Mouse (Mus musculus): ENCODE data around the gene Tmem135. TPM values are rescaled to one million over a fixed set of nuclear protein-coding genes. Genes with fewer than 3 reads are reported as not detected.

The Tmem135 gene
- polyA plus RNA-seq, 1 experiment from 2014 or later = 37.3 TPM

GRCm38 (mm10) chr7:89157356-89157755 lies 246.7 kb downstream of the Tmem135 start:
- Histone ChIP-seq H3K9ac (no peak overlapping the region), H3K4me3 (replicated peaks) (no peak overlapping the region), H3K27ac (no peak overlapping the region), H3K27me3 (replicated peaks) (no peaks in the 10 kb centered on the region), H3K9me3 (no peaks in the 10 kb centered on the region), H3K4me2 (no peak overlapping the region), H3K4me1 (no peaks in the 10 kb centered on the region; the same call in 1 of the 2 replicates), H3K36me3 (no peaks in the 10 kb centered on the region)
- ATAC-seq (ENCODE audit: insufficient read depth, low FRiP score, low read depth) = no peak
- WGBS = 74% methylated on average over 8 of the region's 8 CpGs

- Histone ChIP-seq H3K4me2 (no peak overlapping the region), H3K4me1 (no peaks in the 10 kb centered on the region; the same call in 1 of the 2 replicates), H3K4me3 (replicated peaks) (no peak overlapping the region), H3K9me3 (no peaks in the 10 kb centered on the region), H3K9ac (no peak overlapping the region), H3K27ac (no peak overlapping the region), H3K27me3 (replicated peaks) (no peaks in the 10 kb centered on the region), H3K36me3 (no peaks in the 10 kb centered on the region)
- ATAC-seq (ENCODE audit: insufficient read depth, low FRiP score, low read depth) = no peak
- WGBS = 58% methylated on average over 4 of the region's 4 CpGs
Measured at GRCm38 (mm10) chr7:89156629-89157028, 247.4 kb downstream of the Tmem135 start.

- 0 out of 2 replicates have a peak, but pooled peaks cover 3% of the 10 kb centered on the region for H3K36me3 ChIP-seq
- no peak overlapping the region for H3K4me2 ChIP-seq
- ATAC-seq (ENCODE audit: insufficient read depth, low FRiP score, low read depth) = no peak
- H3K27ac ChIP-seq = no peak overlapping the region
- no peak overlapping the region for H3K9ac ChIP-seq
- H3K4me1 ChIP-seq = no peaks in the 10 kb centered on the region; the same call in 1 of the 2 replicates
- H3K4me3 ChIP-seq (replicated peaks) = no peak overlapping the region
- H3K9me3 ChIP-seq = no peaks in the 10 kb centered on the region
- no peaks in the 10 kb centered on the region for H3K27me3 ChIP-seq (replicated peaks)
- 66% methylated on average over 7 of the region's 7 CpGs for WGBS
Measured at GRCm38 (mm10) chr7:89155741-89156140, 248.3 kb downstream of the Tmem135 start.

GRCm38 (mm10) chr7:89155223-89155622 lies 248.8 kb downstream of the Tmem135 start:
- Histone ChIP-seq H3K27ac (no peak overlapping the region), H3K36me3 (0 out of 2 replicates have a peak, but pooled peaks cover 3% of the 10 kb centered on the region), H3K4me2 (no peak overlapping the region), H3K9me3 (no peaks in the 10 kb centered on the region), H3K9ac (no peak overlapping the region), H3K4me1 (no peaks in the 10 kb centered on the region; the same call in 1 of the 2 replicates), H3K4me3 (replicated peaks) (no peak overlapping the region), H3K27me3 (replicated peaks) (no peaks in the 10 kb centered on the region)
- 70% methylated on average over 6 of the region's 6 CpGs for WGBS
- no peak for ATAC-seq (ENCODE audit: insufficient read depth, low FRiP score, low read depth)

GRCm38 (mm10) chr7:89151345-89151744 lies 252.7 kb downstream of the Tmem135 start:
- ATAC-seq (ENCODE audit: insufficient read depth, low FRiP score, low read depth) = no peak
- Histone ChIP-seq H3K4me3 (replicated peaks) (no peak overlapping the region), H3K9me3 (no peaks in the 10 kb centered on the region), H3K9ac (no peak overlapping the region), H3K36me3 (0 out of 2 replicates have a peak, but pooled peaks cover 3% of the 10 kb centered on the region), H3K27ac (no peak overlapping the region), H3K4me2 (no peak overlapping the region), H3K4me1 (no peaks in the 10 kb centered on the region; the same call in 1 of the 2 replicates), H3K27me3 (replicated peaks) (no peaks in the 10 kb centered on the region)
- WGBS = 79% methylated on average over 6 of the region's 6 CpGs

GRCm38 (mm10) chr7:89140640-89141300 lies 263.3 kb downstream of the Tmem135 start:
- H3K9me3 ChIP-seq = no peaks in the 10 kb centered on the region
- WGBS = 89% methylated on average over 5 of the region's 5 CpGs
- no peak overlapping the region for H3K27ac ChIP-seq
- ATAC-seq (ENCODE audit: insufficient read depth, low FRiP score, low read depth) = no peak
- 0 out of 2 replicates have a peak, but pooled peaks cover 4% of the 10 kb centered on the region for H3K36me3 ChIP-seq
- H3K4me2 ChIP-seq = no peak overlapping the region
- no peak overlapping the region for H3K4me3 ChIP-seq (replicated peaks)
- no peaks in the 10 kb centered on the region for H3K27me3 ChIP-seq (replicated peaks)
- H3K9ac ChIP-seq = no peak overlapping the region
- no peaks in the 10 kb centered on the region for H3K4me1 ChIP-seq

- H3K27me3 ChIP-seq (replicated peaks) = no peaks in the 10 kb centered on the region
- H3K27ac ChIP-seq = no peak overlapping the region
- H3K36me3 ChIP-seq = no peaks in the 10 kb centered on the region
- H3K4me1 ChIP-seq = no peaks in the 10 kb centered on the region
- no peak for ATAC-seq (ENCODE audit: insufficient read depth, low FRiP score, low read depth)
- H3K4me2 ChIP-seq = no peak overlapping the region
- no peaks in the 10 kb centered on the region for H3K9me3 ChIP-seq
- H3K4me3 ChIP-seq (replicated peaks) = no peak overlapping the region
- 77% methylated on average over 5 of the region's 5 CpGs for WGBS
- no peak overlapping the region for H3K9ac ChIP-seq
Measured at GRCm38 (mm10) chr7:89134884-89135511, 269.0 kb downstream of the Tmem135 start.

- ATAC-seq (ENCODE audit: insufficient read depth, low FRiP score, low read depth) = peak; percentile 14; the same call in 1 of the 2 replicates
- no peak overlapping the region for H3K4me2 ChIP-seq
- no peaks in the 10 kb centered on the region for H3K36me3 ChIP-seq
- no peaks in the 10 kb centered on the region for H3K4me1 ChIP-seq
- WGBS = 59% methylated on average over 7 of the region's 7 CpGs
- H3K27ac ChIP-seq = no peak overlapping the region
- H3K27me3 ChIP-seq (replicated peaks) = no peaks in the 10 kb centered on the region
- no peak overlapping the region for H3K4me3 ChIP-seq (replicated peaks)
- no peaks in the 10 kb centered on the region for H3K9me3 ChIP-seq
- no peak overlapping the region for H3K9ac ChIP-seq
Measured at GRCm38 (mm10) chr7:89126063-89126882, 277.7 kb downstream of the Tmem135 start.

- ATAC-seq (ENCODE audit: insufficient read depth, low FRiP score, low read depth) = no peak
- H3K27ac ChIP-seq = peak overlapping the region; percentile 44; the same call in 1 of the 2 replicates
Measured at GRCm38 (mm10) chr7:89116261-89116664, 287.8 kb downstream of the Tmem135 start.

GRCm38 (mm10) chr7:89115633-89116032 lies 288.4 kb downstream of the Tmem135 start:
- Histone ChIP-seq H3K36me3 (no peaks in the 10 kb centered on the region), H3K9me3 (no peaks in the 10 kb centered on the region), H3K4me2 (no peak overlapping the region), H3K4me3 (replicated peaks) (no peak overlapping the region), H3K27ac (peak overlapping the region; percentile 44), H3K9ac (no peak overlapping the region), H3K27me3 (replicated peaks) (no peaks in the 10 kb centered on the region), H3K4me1 (no peaks in the 10 kb centered on the region)
- ATAC-seq (ENCODE audit: insufficient read depth, low FRiP score, low read depth) = no peak
- WGBS = 73% methylated on average over 3 of the region's 3 CpGs

More at GRCm38 (mm10) chr7:89116261-89116664, 287.8 kb downstream of the Tmem135 start:
- H3K4me1 ChIP-seq = no peaks in the 10 kb centered on the region
- no peaks in the 10 kb centered on the region for H3K36me3 ChIP-seq
- no peak overlapping the region for H3K9ac ChIP-seq
- WGBS = 40% methylated on average over 1 of the region's 1 CpGs
- no peak overlapping the region for H3K4me2 ChIP-seq
- H3K4me3 ChIP-seq (replicated peaks) = no peak overlapping the region
- no peaks in the 10 kb centered on the region for H3K27me3 ChIP-seq (replicated peaks)
- no peaks in the 10 kb centered on the region for H3K9me3 ChIP-seq

- H3K27ac ChIP-seq = no peak overlapping the region
- H3K27me3 ChIP-seq (replicated peaks) = no peaks in the 10 kb centered on the region
- WGBS = 67% methylated on average over 2 of the region's 2 CpGs
- H3K4me2 ChIP-seq = no peak overlapping the region
- H3K4me1 ChIP-seq = no peaks in the 10 kb centered on the region
- H3K9ac ChIP-seq = no peak overlapping the region
- H3K9me3 ChIP-seq = no peaks in the 10 kb centered on the region
- no peak for ATAC-seq (ENCODE audit: insufficient read depth, low FRiP score, low read depth)
- no peaks in the 10 kb centered on the region for H3K36me3 ChIP-seq
- no peak overlapping the region for H3K4me3 ChIP-seq (replicated peaks)
Measured at GRCm38 (mm10) chr7:89106421-89106820, 297.6 kb downstream of the Tmem135 start.

GRCm38 (mm10) chr7:89099756-89100155 lies 304.3 kb downstream of the Tmem135 start:
- Histone ChIP-seq H3K4me2 (no peak overlapping the region), H3K4me3 (replicated peaks) (no peak overlapping the region), H3K27ac (no peak overlapping the region), H3K9ac (no peak overlapping the region), H3K4me1 (no peaks in the 10 kb centered on the region), H3K27me3 (replicated peaks) (no peaks in the 10 kb centered on the region), H3K36me3 (no peaks in the 10 kb centered on the region), H3K9me3 (no peaks in the 10 kb centered on the region)
- WGBS = 86% methylated on average over 4 of the region's 4 CpGs
- ATAC-seq (ENCODE audit: insufficient read depth, low FRiP score, low read depth) = no peak

Measured in stomach, embryonic 15.5 days (tissue).